Mouse (Mus musculus): Measurements from ENCODE around the gene Cdca3.
"Not testable (repeated sequence)": the region's sequence is repeated elsewhere in the genome, so short reads cannot be mapped to it uniquely, and the experiment has no call there.

Gene Cdca3

GRCm38 (mm10) chr6:124809775-124810538 lies 19.4 kb upstream of the Cdca3 start:
- no peak for DNase-seq

- not testable (repeated sequence) for DNase-seq
Observed at GRCm38 (mm10) chr6:124810566-124811402, 18.6 kb upstream of the Cdca3 start.

GRCm38 (mm10) chr6:124811403-124811665 lies 18.0 kb upstream of the Cdca3 start:
- no peak for DNase-seq

- no peak for DNase-seq
Observed at GRCm38 (mm10) chr6:124811701-124812560, 17.4 kb upstream of the Cdca3 start.

- no peak for DNase-seq
Observed at GRCm38 (mm10) chr6:124812848-124813247, 16.5 kb upstream of the Cdca3 start.

- DNase-seq = peak; percentile 67 to 78
Observed at GRCm38 (mm10) chr6:124813496-124813895, 15.9 kb upstream of the Cdca3 start.

GRCm38 (mm10) chr6:124813933-124814332 lies 15.4 kb upstream of the Cdca3 start, which contains the start of gene Tpi1:
Gene Tpi1 (minus strand): TSS chr6:124814296.
- peak; percentile 81 to 82 for DNase-seq

- no peak for DNase-seq
Observed at GRCm38 (mm10) chr6:124814448-124814847, 14.9 kb upstream of the Cdca3 start.

- no peak for DNase-seq
Observed at GRCm38 (mm10) chr6:124814858-124815774, 14.2 kb upstream of the Cdca3 start.

- no peak for DNase-seq
Observed at GRCm38 (mm10) chr6:124816611-124817010, 12.7 kb upstream of the Cdca3 start.

- DNase-seq = no peak
Observed at GRCm38 (mm10) chr6:124817125-124817524, 12.2 kb upstream of the Cdca3 start.

- no peak for DNase-seq
Observed at GRCm38 (mm10) chr6:124817563-124817962, 11.8 kb upstream of the Cdca3 start.

GRCm38 (mm10) chr6:124817971-124818370 lies 11.4 kb upstream of the Cdca3 start:
- no peak for DNase-seq

- DNase-seq = no peak
Observed at GRCm38 (mm10) chr6:124820891-124821290, 8.5 kb upstream of the Cdca3 start.

GRCm38 (mm10) chr6:124822049-124822448 lies 7.3 kb upstream of the Cdca3 start:
- no peak for DNase-seq

- DNase-seq = peak; percentile 21 to 60
Observed at GRCm38 (mm10) chr6:124828101-124828592, 1.2 kb upstream of the Cdca3 start.

- peak; percentile 87 to 93 for DNase-seq
Observed at GRCm38 (mm10) chr6:124829799-124830700, 703 bp downstream of the Cdca3 start.

- not testable (repeated sequence) for DNase-seq
Observed at GRCm38 (mm10) chr6:124831199-124831598, 1.9 kb downstream of the Cdca3 start.

GRCm38 (mm10) chr6:124831649-124832048 lies 2.3 kb downstream of the Cdca3 start:
- DNase-seq = no peak

GRCm38 (mm10) chr6:124834512-124835081 lies 5.2 kb downstream of the Cdca3 start:
- DNase-seq = no peak
